Mouse (Mus musculus): ENCODE data around the gene Inha. TPM values are rescaled to one million over a fixed set of nuclear protein-coding genes. Genes with fewer than 3 reads are reported as not detected.

Gene Inha
- 19.6 and 23.9 TPM in 2 replicates for polyA plus RNA-seq (2012; rRNA removed)

DNA sequence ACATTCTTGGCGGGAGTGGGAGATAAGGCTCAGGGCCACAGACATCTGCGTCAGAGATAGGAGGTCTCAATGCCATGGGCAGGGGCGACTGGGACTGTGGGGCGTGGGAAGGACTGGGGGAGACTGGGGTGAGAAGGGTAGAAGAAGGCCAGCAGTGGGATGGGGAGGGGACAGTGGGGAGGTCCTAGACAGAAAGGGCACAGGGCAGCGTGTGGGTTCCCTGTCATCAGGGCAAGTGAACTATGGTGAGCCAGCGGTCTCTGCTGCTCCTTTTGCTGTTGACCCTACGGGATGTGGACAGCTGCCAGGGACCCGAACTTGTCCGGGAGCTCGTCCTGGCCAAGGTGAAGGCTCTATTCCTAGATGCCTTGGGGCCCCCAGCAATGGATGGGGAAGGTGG, at the start of gene Inha:
Gene Inha (plus strand): TSS at position 72 of the 400 bp plus-strand sequence.
- no peak for DNase-seq (ENCODE audit: low spot score)

DNA sequence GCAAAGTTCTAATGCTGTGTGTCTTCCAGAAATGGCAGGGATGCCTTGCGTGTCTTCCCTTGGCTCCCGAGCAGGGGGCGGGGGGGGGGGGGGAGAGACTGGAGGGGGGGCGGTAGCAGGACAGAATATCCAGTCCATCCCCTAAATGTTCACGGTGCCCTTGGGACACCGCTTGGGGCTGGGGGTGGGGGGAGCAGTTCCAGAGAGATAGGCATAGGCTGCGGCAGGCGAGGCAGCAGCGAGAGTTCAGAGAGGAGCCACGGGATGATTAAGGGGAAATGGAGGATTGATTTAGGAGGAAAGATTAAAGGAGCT, 49.2 kb upstream of the Inha start:
- DNase-seq (ENCODE audit: low spot score) = no peak

- DNase-seq (ENCODE audit: low spot score) = no peak
Observed at GRCm38 (mm10) chr1:75458025-75458788, 48.7 kb upstream of the Inha start.

GRCm38 (mm10) chr1:75458789-75459684, 47.8 kb upstream of the Inha start:
- no peak for DNase-seq (ENCODE audit: low spot score)

DNA sequence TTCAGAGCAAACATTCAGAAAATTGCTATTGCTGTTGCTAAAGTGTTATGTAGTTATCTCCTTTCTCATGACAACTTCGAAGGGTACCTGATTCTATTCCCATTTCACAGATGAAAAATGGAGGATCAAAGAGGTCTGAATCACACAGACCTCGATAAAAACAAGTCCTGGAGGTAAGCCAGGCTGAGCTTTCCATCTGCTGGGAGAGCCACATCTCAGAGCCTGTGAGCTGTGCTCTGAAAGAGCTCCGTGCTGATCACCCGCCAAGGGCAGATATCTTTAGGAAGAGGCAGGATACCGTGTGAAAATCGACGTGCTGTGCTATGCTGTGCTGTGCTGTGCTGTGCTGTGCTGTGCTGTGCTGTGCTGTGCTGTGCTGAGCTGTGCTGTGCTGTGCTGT, 46.6 kb upstream of the Inha start:
- DNase-seq (ENCODE audit: low spot score) = no peak

- no peak for DNase-seq (ENCODE audit: low spot score)
Observed at GRCm38 (mm10) chr1:75462636-75463035, 44.2 kb upstream of the Inha start.

GRCm38 (mm10) chr1:75463652-75464204, 43.1 kb upstream of the Inha start:
- DNase-seq (ENCODE audit: low spot score) = no peak

- peak; percentile 60 for DNase-seq (ENCODE audit: low spot score)
Observed at GRCm38 (mm10) chr1:75467215-75467927, 39.5 kb upstream of the Inha start.

DNA sequence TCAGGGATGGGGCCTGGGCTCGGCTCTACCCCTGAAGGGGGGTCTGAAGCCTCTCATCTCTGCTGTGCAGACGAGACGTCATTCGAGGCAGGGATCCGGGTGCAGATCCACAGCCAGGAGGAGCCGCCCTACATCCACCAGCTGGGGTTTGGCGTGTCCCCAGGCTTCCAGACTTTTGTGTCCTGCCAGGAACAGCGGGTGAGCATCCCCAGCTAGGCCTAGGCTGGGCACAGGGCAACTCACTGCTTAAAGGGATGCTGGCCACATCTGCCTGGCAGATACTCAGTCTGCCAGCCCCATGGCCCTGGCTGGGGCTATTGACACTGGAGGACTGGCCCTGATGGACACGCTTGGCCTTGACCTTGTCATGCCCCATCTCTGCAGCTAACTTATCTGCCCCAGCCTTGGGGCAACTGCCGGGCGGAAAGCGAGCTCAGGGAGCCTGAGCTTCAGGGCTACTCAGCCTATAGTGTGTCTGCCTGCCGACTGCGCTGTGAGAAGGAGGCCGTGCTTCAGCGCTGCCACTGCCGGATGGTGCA, 37.5 kb upstream of the Inha start:
- no peak for DNase-seq (ENCODE audit: low spot score)

- DNase-seq (ENCODE audit: low spot score) = no peak
Observed at GRCm38 (mm10) chr1:75476441-75476840, 30.4 kb upstream of the Inha start.

- DNase-seq (ENCODE audit: low spot score) = peak; percentile 74
Observed at GRCm38 (mm10) chr1:75477264-75477965, 29.5 kb upstream of the Inha start.

- DNase-seq (ENCODE audit: low spot score) = no peak
Observed at GRCm38 (mm10) chr1:75477966-75478290, 28.9 kb upstream of the Inha start.

DNA sequence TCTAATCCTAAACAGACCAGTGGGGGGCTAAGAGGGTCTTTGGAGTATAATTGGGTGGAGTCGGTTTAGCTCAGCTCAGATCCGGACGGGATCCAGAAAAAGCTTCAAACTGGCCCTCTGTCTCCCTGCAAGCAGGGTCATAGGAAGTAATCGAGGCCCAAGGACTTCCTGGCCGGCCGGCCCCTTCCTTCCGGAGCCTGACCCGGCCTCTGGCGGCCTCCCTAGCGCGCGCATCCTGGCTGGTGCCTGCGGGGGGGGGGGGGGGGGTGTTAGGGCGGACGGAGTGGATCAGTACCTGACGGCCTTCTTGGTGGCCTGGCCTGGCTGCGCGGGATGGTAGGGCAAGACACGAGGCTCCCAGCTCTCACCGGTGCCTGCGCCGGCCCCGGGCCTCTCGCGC, 28.4 kb upstream of the Inha start:
- DNase-seq (ENCODE audit: low spot score) = no peak

- peak; percentile 88 for DNase-seq (ENCODE audit: low spot score)
Observed at GRCm38 (mm10) chr1:75478916-75479634, 27.8 kb upstream of the Inha start, which contains the start of the genes Chpf and Tmem198. Chpf (minus strand) TSS chr1:75479307. Tmem198 (plus strand) TSS chr1:75479532.

DNA sequence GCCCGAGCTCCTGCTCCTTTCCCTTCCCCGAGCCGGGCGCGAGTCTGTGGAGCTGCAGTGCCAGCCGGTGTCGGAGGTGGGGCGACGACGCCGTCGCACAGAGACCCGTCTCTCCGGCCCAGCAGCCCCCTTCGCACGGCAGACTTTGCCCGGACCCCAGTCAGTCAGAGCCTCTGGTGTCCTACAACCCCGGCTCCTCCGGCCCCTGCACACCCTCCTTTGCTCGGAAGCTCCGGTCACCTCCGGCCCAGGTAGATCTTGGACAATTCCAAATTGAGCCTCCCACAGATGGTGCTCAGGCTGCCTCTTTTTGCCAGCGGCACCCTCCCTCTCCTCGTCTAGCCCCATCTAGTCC, 27.3 kb upstream of the Inha start:
- DNase-seq (ENCODE audit: low spot score) = no peak

DNA sequence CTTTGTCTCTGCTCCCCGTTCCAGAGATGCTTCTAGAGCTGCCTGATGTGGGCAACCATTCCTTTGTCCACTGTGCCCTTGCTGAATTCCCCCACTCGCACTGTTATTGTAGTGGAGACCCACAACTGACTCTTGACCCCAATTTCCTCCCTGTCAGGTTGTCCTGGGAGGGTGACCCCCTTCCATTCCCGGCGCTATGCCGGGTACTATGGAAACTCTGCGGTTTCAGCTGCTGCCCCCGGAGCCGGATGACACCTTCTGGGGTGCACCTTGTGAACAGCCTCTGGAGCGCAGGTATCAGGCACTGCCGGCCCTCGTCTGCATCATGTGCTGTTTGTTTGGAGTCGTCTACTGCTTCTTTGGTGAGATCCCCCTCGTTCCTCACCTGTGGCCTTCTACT, 26.8 kb upstream of the Inha start:
- DNase-seq (ENCODE audit: low spot score) = no peak

DNA sequence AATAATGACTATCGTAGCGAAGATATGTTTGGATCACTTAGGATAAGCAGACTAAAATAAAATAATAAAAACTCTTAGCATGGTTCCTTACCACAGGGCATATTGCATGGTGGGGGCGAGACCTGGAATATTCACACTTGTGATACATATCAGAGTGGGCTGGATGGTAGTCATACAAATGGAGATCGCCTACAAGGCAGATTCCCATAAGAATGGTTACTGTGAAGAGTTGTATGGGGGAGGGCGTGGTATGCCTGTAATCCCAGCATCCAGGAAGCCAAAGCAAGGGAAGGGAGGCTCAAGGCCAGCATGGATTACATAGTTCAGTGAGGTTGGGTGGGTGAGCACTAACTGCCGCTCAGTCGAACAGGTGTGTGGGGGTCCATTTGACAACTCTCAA, 26.1 kb upstream of the Inha start:
- no peak for DNase-seq (ENCODE audit: low spot score)

GRCm38 (mm10) chr1:75486561-75486960, 20.3 kb upstream of the Inha start:
- DNase-seq (ENCODE audit: low spot score) = no peak

DNA sequence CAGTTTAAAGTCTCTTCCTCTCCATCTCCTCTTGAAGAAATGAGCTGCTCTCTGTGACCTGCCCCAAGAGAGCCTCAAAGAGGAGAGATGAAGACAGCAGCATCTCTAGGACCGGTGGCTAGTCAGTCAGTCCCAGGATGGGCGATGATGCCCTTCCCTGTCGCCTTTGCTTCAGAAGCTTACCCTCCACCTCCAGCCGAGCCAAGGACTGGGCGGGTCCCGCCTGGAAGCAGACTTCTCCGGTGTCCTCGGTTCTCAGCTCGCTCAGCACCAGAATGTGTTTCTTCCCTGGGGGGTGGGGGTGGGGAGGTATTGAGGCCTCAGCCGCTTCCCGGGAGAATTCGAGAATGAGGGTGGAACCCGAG, 19.9 kb upstream of the Inha start:
- no peak for DNase-seq (ENCODE audit: low spot score)

GRCm38 (mm10) chr1:75487405-75488161, 19.3 kb upstream of the Inha start:
- peak; percentile 56 for DNase-seq (ENCODE audit: low spot score)
